Mouse (Mus musculus): ENCODE measurements around the gene Asb13. TPM values are rescaled to one million over a fixed set of nuclear protein-coding genes. Genes with fewer than 3 reads are reported as not detected.

Gene Asb13
- polyA plus RNA-seq, 1 experiment from 2014 or later = 4.4 TPM

GRCm38 (mm10) chr13:3644871-3645270 is 11.0 kb downstream of the Asb13 start:
- Histone ChIP-seq H3K27me3 (ENCODE audit: control insufficient read depth, insufficient read depth, low read length) (no peaks in the 10 kb centered on the region), H3K4me1 (ENCODE audit: control insufficient read depth in 2 of 2, insufficient read depth in 2 of 2, low read length in 2 of 2) (no peaks in the 10 kb centered on the region), H3K36me3 (ENCODE audit: control insufficient read depth, insufficient read depth, low read length) (peaks cover 7% of the 10 kb centered on the region; the same call in 1 of the 2 replicates), H3K27ac (replicated peaks in 1 of 2; ENCODE audit: control insufficient read depth in 1 of 2, insufficient read depth in 1 of 2, low read depth in 2 of 2, low read length in 2 of 2) (no peak overlapping the region), H3K4me2 (ENCODE audit: low read length) (no peak overlapping the region), H3K4me3 (ENCODE audit: control insufficient read depth in 1 of 2, insufficient read depth in 1 of 2, low read depth in 1 of 2, low read length in 2 of 2) (no peak overlapping the region), H3K9ac (ENCODE audit: low read length) (no peak overlapping the region), H3K9me3 (ENCODE audit: control insufficient read depth, low read length) (no peaks in the 10 kb centered on the region)
- WGBS = 89% methylated on average over 5 of the region's 5 CpGs
- no peak for ATAC-seq (ENCODE audit: insufficient number of reproducible peaks, insufficient read depth, low FRiP score, low read depth)

DNA sequence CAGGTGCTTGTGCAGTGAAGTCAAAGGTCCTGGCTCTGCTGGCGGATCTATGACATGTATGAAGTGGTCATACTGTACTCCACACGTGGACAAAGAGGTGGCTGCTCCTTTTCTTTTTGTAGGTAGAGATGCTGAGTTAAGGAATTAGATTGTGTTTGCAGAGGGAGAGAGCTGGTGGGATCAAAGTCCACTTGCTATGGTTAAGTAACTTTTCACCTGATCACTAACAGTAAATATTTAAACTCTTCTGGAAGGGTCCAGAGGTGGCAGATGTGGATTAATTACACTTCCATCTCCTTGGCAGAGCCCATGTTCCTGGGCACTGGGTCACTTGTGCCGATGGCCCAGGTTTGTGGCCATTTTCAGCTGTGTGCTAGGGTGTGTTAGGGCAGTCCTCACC is 12.1 kb downstream of the Asb13 start:
- 80% methylated on average over 3 of the region's 3 CpGs for WGBS

GRCm38 (mm10) chr13:3646566-3646965 is 12.7 kb downstream of the Asb13 start:
- no peaks in the 10 kb centered on the region for H3K9me3 ChIP-seq (ENCODE audit: control insufficient read depth, low read length)
- no peak for ATAC-seq (ENCODE audit: insufficient number of reproducible peaks, insufficient read depth, low FRiP score, low read depth)
- H3K9ac ChIP-seq (ENCODE audit: low read length) = no peak overlapping the region
- H3K27me3 ChIP-seq (ENCODE audit: control insufficient read depth, insufficient read depth, low read length) = no peaks in the 10 kb centered on the region
- H3K4me3 ChIP-seq (ENCODE audit: control insufficient read depth in 1 of 2, insufficient read depth in 1 of 2, low read depth in 1 of 2, low read length in 2 of 2) = no peak overlapping the region
- no peak overlapping the region for H3K4me2 ChIP-seq (ENCODE audit: low read length)
- WGBS = 83% methylated on average over 7 of the region's 7 CpGs
- peaks cover 12% of the 10 kb centered on the region; the same call in 1 of the 2 replicates for H3K36me3 ChIP-seq (ENCODE audit: control insufficient read depth, insufficient read depth, low read length)
- no peak overlapping the region for H3K27ac ChIP-seq (replicated peaks in 1 of 2; ENCODE audit: control insufficient read depth in 1 of 2, insufficient read depth in 1 of 2, low read depth in 2 of 2, low read length in 2 of 2)
- no peaks in the 10 kb centered on the region for H3K4me1 ChIP-seq (ENCODE audit: control insufficient read depth in 2 of 2, insufficient read depth in 2 of 2, low read length in 2 of 2)

More for the DNA sequence above, 12.1 kb downstream of the Asb13 start:
- Histone ChIP-seq H3K27ac (replicated peaks in 1 of 2; ENCODE audit: control insufficient read depth in 1 of 2, insufficient read depth in 1 of 2, low read depth in 2 of 2, low read length in 2 of 2) (no peak overlapping the region), H3K4me1 (ENCODE audit: control insufficient read depth in 2 of 2, insufficient read depth in 2 of 2, low read length in 2 of 2) (no peaks in the 10 kb centered on the region), H3K4me3 (ENCODE audit: control insufficient read depth in 1 of 2, insufficient read depth in 1 of 2, low read depth in 1 of 2, low read length in 2 of 2) (no peak overlapping the region), H3K27me3 (ENCODE audit: control insufficient read depth, insufficient read depth, low read length) (no peaks in the 10 kb centered on the region), H3K4me2 (ENCODE audit: low read length) (no peak overlapping the region), H3K9me3 (ENCODE audit: control insufficient read depth, low read length) (no peaks in the 10 kb centered on the region), H3K36me3 (ENCODE audit: control insufficient read depth, insufficient read depth, low read length) (peaks cover 12% of the 10 kb centered on the region; the same call in 1 of the 2 replicates), H3K9ac (ENCODE audit: low read length) (no peak overlapping the region)
- no peak for ATAC-seq (ENCODE audit: insufficient number of reproducible peaks, insufficient read depth, low FRiP score, low read depth)

GRCm38 (mm10) chr13:3650569-3650968 is 16.7 kb downstream of the Asb13 start:
- no peak overlapping the region for H3K4me3 ChIP-seq (ENCODE audit: control insufficient read depth in 1 of 2, insufficient read depth in 1 of 2, low read depth in 1 of 2, low read length in 2 of 2)
- no peaks in the 10 kb centered on the region for H3K9me3 ChIP-seq (ENCODE audit: control insufficient read depth, low read length)
- H3K36me3 ChIP-seq (ENCODE audit: control insufficient read depth, insufficient read depth, low read length) = peaks cover 12% of the 10 kb centered on the region; the same call in 1 of the 2 replicates
- H3K9ac ChIP-seq (ENCODE audit: low read length) = no peak overlapping the region
- no peak overlapping the region for H3K27ac ChIP-seq (replicated peaks in 1 of 2; ENCODE audit: control insufficient read depth in 1 of 2, insufficient read depth in 1 of 2, low read depth in 2 of 2, low read length in 2 of 2)
- H3K4me2 ChIP-seq (ENCODE audit: low read length) = no peak overlapping the region
- 91% methylated on average over 4 of the region's 4 CpGs for WGBS
- H3K4me1 ChIP-seq (ENCODE audit: control insufficient read depth in 2 of 2, insufficient read depth in 2 of 2, low read length in 2 of 2) = no peaks in the 10 kb centered on the region
- ATAC-seq (ENCODE audit: insufficient number of reproducible peaks, insufficient read depth, low FRiP score, low read depth) = no peak
- no peaks in the 10 kb centered on the region for H3K27me3 ChIP-seq (ENCODE audit: control insufficient read depth, insufficient read depth, low read length)

DNA sequence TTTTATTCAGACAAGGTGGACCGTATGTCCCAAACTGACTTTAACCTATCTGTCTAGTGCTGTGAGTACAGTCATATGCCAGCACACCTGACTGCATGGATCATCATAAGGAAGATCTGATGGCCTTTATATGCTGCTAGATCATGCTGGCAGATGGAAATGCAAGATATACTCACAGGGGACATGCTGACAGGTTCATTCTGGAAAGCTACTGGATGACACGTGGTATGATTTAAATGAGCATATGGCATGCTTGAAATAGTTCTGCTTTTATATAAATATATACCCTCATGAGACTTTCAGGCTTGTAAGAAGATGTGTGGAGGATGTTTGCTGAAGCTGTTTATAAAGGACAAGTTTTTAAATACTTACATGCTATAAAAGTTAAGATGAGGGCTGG is 20.6 kb downstream of the Asb13 start:
- Histone ChIP-seq H3K4me2 (ENCODE audit: low read length) (no peak overlapping the region), H3K36me3 (ENCODE audit: control insufficient read depth, insufficient read depth, low read length) (peaks cover 9% of the 10 kb centered on the region; the same call in 1 of the 2 replicates), H3K27me3 (ENCODE audit: control insufficient read depth, insufficient read depth, low read length) (no peaks in the 10 kb centered on the region), H3K27ac (replicated peaks in 1 of 2; ENCODE audit: control insufficient read depth in 1 of 2, insufficient read depth in 1 of 2, low read depth in 2 of 2, low read length in 2 of 2) (no peak overlapping the region), H3K4me3 (ENCODE audit: control insufficient read depth in 1 of 2, insufficient read depth in 1 of 2, low read depth in 1 of 2, low read length in 2 of 2) (no peak overlapping the region), H3K9ac (ENCODE audit: low read length) (no peak overlapping the region), H3K4me1 (ENCODE audit: control insufficient read depth in 2 of 2, insufficient read depth in 2 of 2, low read length in 2 of 2) (no peaks in the 10 kb centered on the region), H3K9me3 (ENCODE audit: control insufficient read depth, low read length) (no peaks in the 10 kb centered on the region)
- ATAC-seq (ENCODE audit: insufficient number of reproducible peaks, insufficient read depth, low FRiP score, low read depth) = no peak
- WGBS = 87% methylated on average over 2 of the region's 2 CpGs

DNA sequence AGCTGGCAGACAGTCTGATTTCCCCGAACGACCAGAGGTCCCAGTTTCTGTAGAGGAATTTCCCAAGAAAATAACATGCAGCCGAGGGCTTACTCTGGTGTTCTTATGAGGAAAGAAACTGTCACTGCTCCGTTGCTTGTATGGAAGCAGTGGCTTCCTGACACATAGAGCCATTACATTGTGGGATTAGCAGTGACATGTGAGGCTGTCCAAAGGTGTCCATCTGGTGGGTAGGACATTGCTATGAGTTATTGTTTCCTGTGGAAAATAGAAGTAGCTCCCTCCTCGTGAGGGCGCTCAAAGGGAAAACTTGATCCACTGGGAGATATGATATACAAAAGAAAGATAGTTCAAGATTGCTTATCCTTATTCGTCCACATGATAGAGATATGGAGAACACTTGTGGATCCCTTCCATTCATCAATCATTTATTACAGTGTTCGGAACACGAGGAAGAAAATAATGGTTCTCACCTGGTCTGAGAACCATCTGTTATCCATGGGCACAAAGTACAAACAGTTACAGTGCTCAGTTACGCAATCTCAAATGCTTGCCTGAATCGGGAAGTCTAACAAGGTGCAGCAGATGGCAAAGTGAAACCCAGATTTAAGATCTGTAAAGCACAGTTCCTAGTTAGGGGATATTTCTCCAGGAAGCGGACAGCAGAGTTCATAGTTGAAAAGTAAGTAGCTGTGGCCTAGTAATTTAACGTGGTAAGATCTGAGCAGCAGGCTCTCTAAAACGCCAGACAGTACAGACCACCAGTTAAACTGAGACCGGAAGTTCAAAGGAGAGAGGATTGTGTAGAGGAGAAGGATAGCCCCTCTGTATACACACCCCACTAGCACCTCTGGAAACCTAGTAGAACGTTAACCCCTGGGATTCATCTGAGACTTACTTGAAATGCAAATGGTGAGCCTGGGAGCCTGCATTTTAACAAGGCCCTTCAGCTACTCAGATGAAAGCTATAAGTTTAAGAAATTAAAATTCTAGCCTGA is 25.6 kb downstream of the Asb13 start:
- no peak for ATAC-seq (ENCODE audit: insufficient number of reproducible peaks, insufficient read depth, low FRiP score, low read depth)
- Histone ChIP-seq H3K27ac (replicated peaks in 1 of 2; ENCODE audit: control insufficient read depth in 1 of 2, insufficient read depth in 1 of 2, low read depth in 2 of 2, low read length in 2 of 2) (no peak overlapping the region), H3K36me3 (ENCODE audit: control insufficient read depth, insufficient read depth, low read length) (no peaks in the 10 kb centered on the region), H3K4me2 (ENCODE audit: low read length) (no peak overlapping the region), H3K4me1 (ENCODE audit: control insufficient read depth in 2 of 2, insufficient read depth in 2 of 2, low read length in 2 of 2) (no peaks in the 10 kb centered on the region), H3K9me3 (ENCODE audit: control insufficient read depth, low read length) (no peaks in the 10 kb centered on the region), H3K9ac (ENCODE audit: low read length) (no peak overlapping the region), H3K27me3 (ENCODE audit: control insufficient read depth, insufficient read depth, low read length) (no peaks in the 10 kb centered on the region), H3K4me3 (ENCODE audit: control insufficient read depth in 1 of 2, insufficient read depth in 1 of 2, low read depth in 1 of 2, low read length in 2 of 2) (no peak overlapping the region)
- WGBS = 72% methylated on average over 16 of the region's 16 CpGs

DNA sequence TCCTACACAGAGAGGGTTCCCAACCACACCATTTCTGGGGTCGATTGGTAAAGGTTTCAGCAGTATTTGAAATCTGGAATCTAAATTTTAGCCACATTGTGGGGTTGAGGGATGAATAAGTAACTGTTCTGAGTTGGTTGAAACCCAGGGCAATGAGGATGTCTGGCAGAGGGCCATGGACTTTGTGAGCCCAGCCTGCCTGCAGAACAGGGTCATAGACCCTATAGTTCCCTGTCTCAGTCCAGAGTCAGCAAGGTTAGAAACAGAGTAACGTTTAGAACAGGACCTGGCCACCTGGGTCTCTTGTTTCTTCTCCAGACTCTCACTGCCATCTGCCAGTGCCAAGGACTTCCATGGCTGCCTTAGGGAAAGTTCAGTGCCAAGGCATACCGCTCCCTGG is 30.4 kb downstream of the Asb13 start:
- H3K4me3 ChIP-seq (ENCODE audit: control insufficient read depth in 1 of 2, insufficient read depth in 1 of 2, low read depth in 1 of 2, low read length in 2 of 2) = no peak overlapping the region
- no peak overlapping the region for H3K4me2 ChIP-seq (ENCODE audit: low read length)
- H3K9ac ChIP-seq (ENCODE audit: low read length) = no peak overlapping the region
- no peak overlapping the region for H3K27ac ChIP-seq (replicated peaks in 1 of 2; ENCODE audit: control insufficient read depth in 1 of 2, insufficient read depth in 1 of 2, low read depth in 2 of 2, low read length in 2 of 2)
- H3K9me3 ChIP-seq (ENCODE audit: control insufficient read depth, low read length) = no peaks in the 10 kb centered on the region
- H3K36me3 ChIP-seq (ENCODE audit: control insufficient read depth, insufficient read depth, low read length) = no peaks in the 10 kb centered on the region
- no peak for ATAC-seq (ENCODE audit: insufficient number of reproducible peaks, insufficient read depth, low FRiP score, low read depth)
- H3K27me3 ChIP-seq (ENCODE audit: control insufficient read depth, insufficient read depth, low read length) = no peaks in the 10 kb centered on the region
- H3K4me1 ChIP-seq (ENCODE audit: control insufficient read depth in 2 of 2, insufficient read depth in 2 of 2, low read length in 2 of 2) = peaks cover 0 to 6% of the 10 kb centered on the region in 2 experiments; a peak in 1 of 4 replicates
- WGBS = 70% methylated on average over 3 of the region's 3 CpGs
